In the genomic region with DNA sequence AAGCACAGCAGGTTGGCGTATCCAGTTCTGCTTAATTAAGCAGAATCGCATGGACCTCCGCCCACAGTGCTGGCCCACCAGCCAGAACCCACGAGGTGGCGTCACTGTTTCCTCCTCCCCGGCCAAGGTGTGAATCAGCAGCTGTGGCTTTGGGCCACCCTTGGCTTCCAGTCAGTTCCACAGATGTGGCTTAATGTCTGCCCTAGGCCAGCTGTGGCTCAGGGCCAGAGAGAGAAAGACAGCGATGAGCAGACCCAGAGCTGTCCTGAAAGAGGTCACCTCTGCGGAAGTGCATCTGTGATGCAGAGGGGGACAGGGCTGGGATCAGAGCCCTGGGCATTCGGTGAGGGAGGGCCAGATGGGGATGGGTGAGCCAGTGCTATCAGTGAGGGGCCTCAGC, we compare ENCODE assay signal across 9 mouse cellular contexts. TPM values are rescaled to one million over a fixed set of nuclear protein-coding genes. Genes with fewer than 3 reads are reported as not detected.
A peak's percentile ranks its signal among the peaks of the same experiment; 100 is the strongest.
DNase-seq lines count a peak whose midpoint lies in the region; ATAC-seq and TF ChIP-seq lines count a peak whose summit lies in the region.
"Had no signal": no experiment of that assay in that cellular context is flagged by ENCODE, and none has a peak within 500 bp of the region (broad histone marks: within the 10 kb centered on the region; RNA-seq: fewer than 3 reads in every experiment).

No protein-coding gene starts in this region.

- no peak overlapping the region for H3K9ac ChIP-seq in neural tube, embryonic 12.5 days
- no peak overlapping the region for H3K9ac ChIP-seq in hindbrain, embryonic 12.5 days
- no peak overlapping the region for H3K9ac ChIP-seq in midbrain, embryonic 16.5 days (ENCODE audit: low read depth, low read length)
- H3K9ac ChIP-seq: liver, embryonic 14.5 days had no signal

- no peak for TF ChIP-seq CTCF in embryonic fibroblast, embryonic 13.5 days (IDR thresholded peaks at IDR 0.05; ENCODE audit: borderline replicate concordance, insufficient read depth, low read length)

- 59% methylated on average over 9 of the region's 9 CpGs for WGBS in neural tube, embryonic 12.5 days
- WGBS in hindbrain, embryonic 12.5 days, result 56% methylated on average over 9 of the region's 9 CpGs
- WGBS in midbrain, embryonic 16.5 days, result 55% methylated on average over 9 of the region's 9 CpGs

- 0 out of 2 replicates have a peak, but pooled peaks have one; percentile 39 for ATAC-seq in neural tube, embryonic 12.5 days (ENCODE audit: low FRiP score, low read depth)
- peak; percentile 35; the same call in 1 of the 2 replicates for ATAC-seq in hindbrain, embryonic 12.5 days (ENCODE audit: low FRiP score)
- ATAC-seq in midbrain, embryonic 16.5 days, result peak; percentile 6; the same call in 1 of the 2 replicates
- ATAC-seq in frontal cortex, adult (ENCODE audit: low TSS enrichment), result no peak

- peaks cover 2% of the 10 kb centered on the region; the same call in 1 of the 2 replicates for H3K4me1 ChIP-seq in neural tube, embryonic 12.5 days
- peaks cover 40% of the 10 kb centered on the region for H3K4me1 ChIP-seq in embryonic fibroblast, embryonic 13.5 days (ENCODE audit: control insufficient read depth, insufficient read depth, low read length)
- peaks cover 9% of the 10 kb centered on the region for H3K4me1 ChIP-seq in hindbrain, embryonic 12.5 days
- H3K4me1 ChIP-seq in midbrain, embryonic 16.5 days (ENCODE audit: control insufficient read depth, insufficient read depth, low read length), result peaks cover 3% of the 10 kb centered on the region; the same call in 1 of the 2 replicates

- TF ChIP-seq POLR2A in embryonic fibroblast, embryonic 13.5 days (IDR thresholded peaks at IDR 0.05; ENCODE audit: low read depth, low read length), result no peak

- H3K27me3 ChIP-seq in neural tube, embryonic 12.5 days (replicated peaks), result no peaks in the 10 kb centered on the region
- no peaks in the 10 kb centered on the region for H3K27me3 ChIP-seq in hindbrain, embryonic 12.5 days
- no peaks in the 10 kb centered on the region for H3K27me3 ChIP-seq in midbrain, embryonic 16.5 days (ENCODE audit: control insufficient read depth, insufficient read depth, low read depth, low read length)

- peaks cover 20% of the 10 kb centered on the region for H3K36me3 ChIP-seq in neural tube, embryonic 12.5 days
- H3K36me3 ChIP-seq in hindbrain, embryonic 12.5 days, result 0 out of 2 replicates have a peak, but pooled peaks cover 9% of the 10 kb centered on the region
- H3K36me3 ChIP-seq in midbrain, embryonic 16.5 days (ENCODE audit: control insufficient read depth, insufficient read depth, low read length), result no peaks in the 10 kb centered on the region

- H3K4me2 ChIP-seq in neural tube, embryonic 12.5 days (replicated peaks), result no peak overlapping the region
- no peak overlapping the region for H3K4me2 ChIP-seq in hindbrain, embryonic 12.5 days (replicated peaks)
- no peak overlapping the region for H3K4me2 ChIP-seq in midbrain, embryonic 16.5 days (ENCODE audit: low read length)

- H3K4me3 ChIP-seq in neural tube, embryonic 12.5 days, result no peak overlapping the region
- no peak overlapping the region for H3K4me3 ChIP-seq in embryonic fibroblast, embryonic 13.5 days (ENCODE audit: insufficient read depth, low read length)
- no peak overlapping the region for H3K4me3 ChIP-seq in hindbrain, embryonic 12.5 days
- H3K4me3 ChIP-seq in midbrain, embryonic 16.5 days (ENCODE audit: low read depth, low read length), result no peak overlapping the region

- H3K9me3 ChIP-seq in neural tube, embryonic 12.5 days, result no peaks in the 10 kb centered on the region
- no peaks in the 10 kb centered on the region for H3K9me3 ChIP-seq in hindbrain, embryonic 12.5 days (replicated peaks)
- H3K9me3 ChIP-seq in midbrain, embryonic 16.5 days (replicated peaks; ENCODE audit: control insufficient read depth, low read length, poor library complexity, severe bottlenecking), result no peaks in the 10 kb centered on the region

- H3K27ac ChIP-seq in neural tube, embryonic 12.5 days, result no peak overlapping the region
- H3K27ac ChIP-seq in embryonic fibroblast, embryonic 13.5 days (ENCODE audit: insufficient read depth, low read length), result peak overlapping the region; percentile 80
- no peak overlapping the region; the same call in 1 of the 2 replicates for H3K27ac ChIP-seq in hindbrain, embryonic 12.5 days
- H3K27ac ChIP-seq in midbrain, embryonic 16.5 days (ENCODE audit: low read length), result no peak overlapping the region
- H3K27ac ChIP-seq: liver, embryonic 14.5 days had no signal

- no peak for DNase-seq in neural tube, embryonic 10.5 days (ENCODE audit: extremely low spot score, low spot score)
- no peak for DNase-seq in layer of hippocampus, postnatal 25 days (ENCODE audit: extremely low spot score in 1 of 2, low spot score in 1 of 2)
- no peak for DNase-seq in thymus, adult 18-20 months

RNA-seq across cellular contexts. Expression of gene Sh3pxd2b, which starts 10.1 kb away (rescaled TPM):
- 24.6 and 25.0 TPM in 2 replicates for polyA plus RNA-seq in neural tube, embryonic 12.5 days (2016; fragmentation: Nextera tagmentation; extraction: Ambion mirVana)
- 53.6 and 58.8 TPM in 2 replicates for polyA plus RNA-seq in embryonic fibroblast, embryonic 13.5 days (2011; ENCODE audit: insufficient read length, low read depth, missing spikeins)
- 29.5 and 31.7 TPM in 2 replicates for polyA plus RNA-seq in hindbrain, embryonic 12.5 days (2016; fragmentation: Nextera tagmentation; extraction: Ambion mirVana)
- 21.6 and 23.4 TPM in 2 replicates for polyA plus RNA-seq in midbrain, embryonic 16.5 days (2015; fragmentation: Nextera tagmentation; extraction: Ambion mirVana)
- total RNA-seq in layer of hippocampus, postnatal 25 days (2021), result 10 to 100 TPM in 1 of 2 experiments, 1 to 10 TPM in 1; 9.8 to 10.9 TPM

RNA-seq across cellular contexts. Expression of gene Hbq1a, which starts 57.8 kb away (rescaled TPM):
- polyA plus RNA-seq in neural tube, embryonic 12.5 days (2016; fragmentation: Nextera tagmentation; extraction: Ambion mirVana), result 0.41 and 0.65 TPM in 2 replicates
- not detected in 2 replicates for polyA plus RNA-seq in embryonic fibroblast, embryonic 13.5 days (2011; ENCODE audit: insufficient read length, low read depth, missing spikeins)
- 0.72 TPM in 1 of 2 replicates, not detected in the other for polyA plus RNA-seq in hindbrain, embryonic 12.5 days (2016; fragmentation: Nextera tagmentation; extraction: Ambion mirVana)
- polyA plus RNA-seq in midbrain, embryonic 16.5 days (2015; fragmentation: Nextera tagmentation; extraction: Ambion mirVana), result 1.7 and 2.0 TPM in 2 replicates
- 1 to 10 TPM in 1 of 2 experiments, not detected in 1; 1.1 TPM for total RNA-seq in layer of hippocampus, postnatal 25 days (2021)
